Mouse (Mus musculus) lung, postnatal 4 days (tissue): Measurements from ENCODE around the gene Fdx1.

Source experiments
- DNase-seq, 2 experiments: peaks; one replicate each; pipeline ENCODE4 v3.0.0; 2021

The Fdx1 gene

DNA sequence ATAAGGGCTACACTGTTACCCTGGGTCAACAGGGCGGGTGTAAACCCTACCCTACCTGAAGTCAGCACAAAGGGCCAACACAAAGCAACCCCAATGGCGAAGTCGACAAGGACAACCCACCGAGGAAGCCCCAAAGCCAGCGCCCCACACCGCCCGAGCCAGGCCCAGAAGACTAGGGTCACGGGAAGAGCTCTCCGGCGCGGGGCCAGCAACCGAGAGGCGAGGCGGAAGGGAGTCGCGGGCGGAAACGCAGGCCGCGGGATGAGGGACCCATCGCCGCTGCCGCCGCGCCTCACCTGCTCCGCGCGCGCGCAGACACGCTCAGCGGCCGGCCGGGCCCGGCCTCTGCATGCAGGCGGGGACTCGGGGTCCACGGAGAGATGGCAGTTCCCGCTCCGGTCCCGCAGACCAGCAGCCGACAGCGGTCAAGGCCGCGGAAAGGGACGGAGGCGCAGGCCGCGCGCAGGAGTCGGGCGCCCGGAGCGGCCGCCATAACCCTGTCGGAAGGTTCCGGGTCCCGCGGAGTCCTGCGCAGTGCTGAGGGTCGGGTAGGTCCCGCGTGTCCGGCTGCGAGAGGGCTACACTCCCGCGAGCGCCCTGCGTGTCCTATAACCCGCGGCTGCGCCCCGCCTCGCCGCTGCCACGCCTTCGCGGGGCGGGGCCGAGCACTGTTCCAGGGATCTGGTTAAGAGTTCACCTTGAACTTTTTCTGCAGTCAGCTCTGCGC lies at the start of gene Fdx1:
Gene Fdx1 (minus strand): TSS at position 582 of the 727 bp plus-strand sequence.
- peak; percentile 85 to 89 for DNase-seq

DNA sequence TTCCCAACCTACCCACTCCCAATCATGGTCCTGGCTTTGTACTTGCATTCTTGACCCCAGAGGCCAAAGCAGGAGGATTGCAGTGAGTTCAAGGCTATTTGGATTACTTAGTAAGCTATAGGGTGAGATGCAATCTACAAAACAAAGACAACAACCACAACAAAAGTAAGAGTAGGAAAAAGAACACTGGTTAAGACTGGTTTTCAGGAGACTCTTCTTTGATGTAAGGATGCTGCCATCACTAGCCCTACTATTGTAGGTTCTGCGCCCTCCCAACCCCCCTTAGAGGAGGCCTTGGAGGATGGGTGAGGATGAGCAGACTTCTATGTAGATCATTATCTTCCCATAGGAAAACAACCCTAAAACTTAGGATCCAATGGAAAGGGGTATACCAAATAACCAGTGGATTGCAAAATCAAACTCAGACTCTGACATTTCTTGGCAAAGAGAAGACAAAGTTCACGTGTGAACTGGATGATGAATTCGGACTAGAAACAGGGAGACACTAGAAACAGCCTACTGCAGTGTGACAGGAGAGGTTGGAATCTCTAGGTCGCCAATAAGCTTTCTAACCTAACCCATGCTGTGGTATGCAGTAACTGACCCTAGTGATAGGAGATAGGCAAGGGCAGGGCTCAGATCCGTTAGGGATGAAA lies 49.6 kb upstream of the Fdx1 start:
- DNase-seq, result no peak

DNA sequence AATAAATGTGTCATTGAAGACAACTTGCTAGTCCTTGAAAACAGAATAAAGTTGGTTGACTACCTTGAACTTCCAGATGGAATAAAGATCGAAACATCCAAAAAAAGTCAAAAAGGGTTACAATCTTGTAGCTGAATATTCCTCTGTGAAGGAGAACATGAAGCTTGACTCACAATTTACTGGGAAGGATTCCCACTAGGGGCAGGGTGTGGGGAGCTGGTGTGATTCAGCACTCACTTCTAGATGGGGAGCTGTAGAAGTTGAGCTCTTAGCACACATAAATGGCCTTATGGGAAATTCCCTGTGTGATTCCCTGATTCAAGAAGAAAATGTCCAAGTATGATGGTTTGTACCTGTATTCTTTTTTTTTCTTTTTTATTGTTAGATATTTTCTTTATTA lies 49.0 kb upstream of the Fdx1 start:
- no peak for DNase-seq

DNA sequence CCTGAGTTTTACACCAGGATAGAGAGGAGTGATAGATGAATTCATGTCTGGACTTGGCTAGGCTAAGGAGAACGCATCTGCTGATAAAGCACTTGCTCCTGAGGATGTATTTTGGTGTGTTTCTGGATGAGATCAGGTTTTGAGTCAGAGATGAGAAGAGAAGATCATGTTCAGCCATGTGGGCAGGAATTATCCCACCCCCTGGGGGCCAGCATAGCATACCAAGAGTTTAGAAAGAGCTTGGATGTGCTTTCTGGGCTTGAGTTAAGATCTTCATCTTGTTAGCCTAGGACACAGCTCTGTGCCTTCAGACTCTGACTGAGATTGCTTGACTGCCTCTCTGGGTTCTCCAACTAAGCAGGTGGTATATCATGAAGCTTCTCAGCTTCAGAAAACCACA lies 45.2 kb upstream of the Fdx1 start:
- no peak for DNase-seq

DNA sequence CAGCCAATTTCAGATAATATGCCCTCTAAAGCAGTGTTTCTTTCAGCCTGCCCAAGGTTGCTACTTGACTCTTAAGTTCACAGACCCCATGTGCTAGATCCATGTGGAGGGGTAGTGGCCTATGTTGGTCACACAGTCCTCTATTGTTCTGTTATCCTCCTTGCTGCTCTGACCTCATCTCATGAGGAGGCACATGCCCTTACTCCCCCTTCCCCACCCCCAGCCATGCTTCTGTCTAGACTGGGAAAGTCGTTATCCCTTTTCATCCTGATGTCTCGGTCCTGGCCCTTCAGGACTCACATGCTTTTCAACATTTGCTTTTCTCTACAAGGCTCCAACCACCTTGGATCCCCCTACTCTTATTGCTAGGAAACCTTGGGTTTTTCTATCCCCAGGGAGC lies 44.0 kb upstream of the Fdx1 start:
- DNase-seq, result no peak

DNA sequence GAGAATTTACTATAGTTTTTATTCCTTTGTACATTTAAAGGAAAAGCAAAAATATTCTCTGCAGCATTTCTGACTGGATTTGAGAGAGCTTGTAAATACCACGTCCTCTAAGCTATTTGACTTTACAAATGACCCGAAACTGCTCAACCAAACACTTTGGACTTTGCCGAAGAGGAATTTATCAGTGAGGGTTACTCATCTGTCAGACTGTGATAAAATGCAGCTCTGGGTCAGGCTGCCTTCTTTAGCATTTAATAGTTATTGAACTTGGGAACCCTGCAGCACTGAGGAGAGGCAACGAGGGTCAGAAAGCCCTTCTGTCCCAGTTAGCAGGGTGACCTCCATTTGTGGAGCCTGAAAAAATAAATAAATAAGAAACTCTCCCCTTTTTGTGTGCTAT lies 40.1 kb upstream of the Fdx1 start:
- DNase-seq, result no peak

DNA sequence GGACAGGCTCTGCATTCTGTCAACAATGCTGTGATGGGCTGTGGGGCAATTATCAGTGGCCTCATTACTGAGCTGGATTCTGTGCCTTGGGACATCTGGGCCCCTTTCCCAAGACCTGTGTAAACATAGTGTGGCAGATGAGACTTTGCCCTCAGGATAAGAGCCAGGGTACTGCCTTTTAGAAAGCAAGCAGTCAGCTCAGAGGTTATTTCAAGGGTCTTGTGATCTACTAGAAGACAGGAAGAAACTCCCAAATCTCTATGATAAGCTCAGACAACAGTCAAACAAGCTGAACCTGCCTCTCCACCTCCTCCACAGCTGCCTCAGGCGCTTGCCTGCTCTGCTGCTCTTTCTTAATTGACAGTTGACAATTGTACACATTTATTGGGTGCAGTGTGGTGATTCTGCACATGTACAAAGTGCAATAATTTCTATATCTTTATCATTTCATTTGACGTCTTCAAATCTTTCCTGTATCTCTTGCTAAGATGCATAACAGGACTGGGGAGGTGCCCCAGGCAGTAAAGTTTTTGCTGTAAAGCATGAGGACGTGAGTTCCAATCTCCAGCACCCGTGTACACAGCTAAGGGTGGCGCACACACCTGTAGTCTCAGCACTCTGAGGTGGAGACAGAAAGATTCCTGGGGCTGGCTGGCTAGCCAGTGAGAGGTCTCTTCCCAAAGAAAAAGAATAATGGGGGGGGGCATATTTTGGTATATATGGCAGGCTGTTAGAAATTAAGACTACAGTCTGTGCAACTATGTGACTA lies 32.2 kb upstream of the Fdx1 start:
- no peak for DNase-seq

DNA sequence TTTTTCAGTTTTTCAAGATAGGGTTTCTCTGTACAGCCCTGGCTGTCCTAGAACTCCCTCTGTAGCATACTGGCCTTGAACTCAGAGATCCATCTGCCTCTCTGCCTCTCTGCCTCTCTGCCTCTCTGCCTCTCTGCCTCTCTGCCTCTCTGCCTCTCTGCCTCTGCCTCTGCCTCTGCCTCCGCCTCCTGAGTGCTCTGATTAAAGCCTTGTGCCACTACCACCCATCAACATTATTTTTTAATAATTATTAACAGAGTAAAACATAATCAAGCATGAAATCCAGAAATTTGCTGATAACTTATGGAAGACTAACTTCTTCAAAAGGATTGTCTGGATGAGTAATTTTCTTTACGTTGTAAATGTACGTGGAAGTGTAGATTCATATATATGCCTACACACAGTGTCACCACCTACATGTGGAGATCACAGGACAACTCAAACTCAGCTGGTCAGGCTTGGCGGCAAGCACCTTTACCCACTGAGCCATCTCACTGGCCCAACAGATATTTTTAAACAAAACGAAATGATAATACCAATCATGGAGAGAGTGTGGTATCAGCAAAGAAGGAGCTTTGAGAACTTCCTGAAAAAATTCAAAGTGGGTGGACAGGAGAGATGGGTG lies 31.4 kb upstream of the Fdx1 start:
- DNase-seq, result no peak

DNA sequence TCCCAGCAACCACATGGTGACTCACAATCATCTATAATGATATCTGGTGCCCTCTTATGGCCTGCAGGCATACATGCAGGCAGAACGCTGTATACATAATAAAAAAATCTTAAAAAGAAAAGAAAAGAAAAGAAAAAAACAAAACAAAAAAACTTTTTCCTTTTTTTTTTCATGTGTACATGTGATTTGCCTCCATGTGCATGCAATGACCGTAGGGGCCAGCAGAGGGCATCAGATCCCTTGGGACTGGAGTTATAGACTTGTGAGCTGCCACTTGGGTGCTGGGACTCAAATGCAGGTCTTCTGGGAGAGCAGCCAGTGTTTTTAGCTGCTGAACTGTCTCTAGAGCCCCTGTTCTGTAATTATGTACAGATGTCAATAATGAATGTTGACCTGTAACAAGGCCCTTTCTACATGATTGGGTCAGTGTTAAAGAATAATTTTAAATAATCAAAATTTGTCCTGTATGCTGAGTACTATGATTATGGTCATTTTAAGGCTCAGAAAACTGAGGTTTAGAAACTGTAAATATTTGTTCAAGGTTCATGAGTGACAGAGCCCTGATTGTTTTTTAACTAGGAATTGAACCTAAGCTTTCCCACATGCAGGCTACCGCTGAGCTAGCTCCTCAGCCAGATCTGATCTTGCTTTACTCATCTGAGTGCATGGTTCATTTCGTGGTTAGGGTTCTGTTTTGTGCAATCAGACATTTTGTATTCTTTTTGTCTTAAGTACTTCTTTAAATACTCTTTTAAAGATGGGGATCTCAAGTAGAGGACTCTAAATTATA lies 30.3 kb upstream of the Fdx1 start:
- peak in 1 of 2 experiments; percentile 40 for DNase-seq

DNA sequence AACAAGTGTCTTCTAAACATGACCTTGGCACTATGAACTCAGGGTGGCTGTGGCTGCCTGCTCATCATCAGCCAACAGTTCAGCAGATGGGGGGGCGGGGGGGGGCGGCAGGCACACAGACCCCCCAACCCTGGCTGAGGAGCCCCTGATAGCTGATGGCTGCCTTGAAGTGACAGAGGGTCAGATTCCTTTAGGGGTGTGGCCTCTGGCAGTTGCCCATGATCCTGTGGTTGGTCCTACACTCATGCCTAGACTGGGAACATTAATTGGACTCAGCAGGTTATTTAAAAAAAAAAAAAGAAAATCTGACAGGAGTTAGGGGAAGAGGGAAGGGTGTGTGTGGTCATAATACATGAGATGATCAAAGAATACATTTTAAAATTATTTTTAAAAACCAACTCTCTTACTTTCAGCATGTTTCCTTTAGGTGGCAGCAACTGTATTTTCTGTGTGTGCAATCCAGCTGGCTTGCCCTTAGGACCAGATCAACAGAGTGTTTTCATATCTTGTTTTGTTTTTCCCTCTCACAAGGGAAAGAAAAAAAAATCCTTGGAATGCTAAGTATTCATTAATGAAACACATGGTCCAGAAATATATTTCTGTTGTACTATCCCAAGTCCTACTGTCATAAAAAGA lies 28.0 kb upstream of the Fdx1 start:
- no peak for DNase-seq

DNA sequence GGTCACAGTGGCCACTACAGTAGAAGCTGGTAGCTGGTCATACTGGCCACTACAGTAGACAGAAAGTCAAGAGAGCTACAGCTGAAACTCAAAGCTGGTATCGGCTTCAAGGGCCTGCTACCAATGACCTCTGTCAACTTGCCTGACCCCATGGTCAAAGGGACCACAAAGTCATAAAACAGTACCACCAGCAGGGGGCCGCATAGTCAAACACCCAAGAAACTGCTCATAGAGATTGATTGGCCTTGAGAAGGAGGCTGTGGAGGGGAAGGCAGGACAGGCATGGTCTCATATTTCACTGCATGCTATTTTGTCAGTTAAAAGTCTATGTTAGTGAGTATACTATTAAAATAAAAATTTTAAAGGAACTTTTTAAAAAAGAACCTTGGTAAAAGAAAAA lies 27.5 kb upstream of the Fdx1 start:
- peak; percentile 60 to 72 for DNase-seq

DNA sequence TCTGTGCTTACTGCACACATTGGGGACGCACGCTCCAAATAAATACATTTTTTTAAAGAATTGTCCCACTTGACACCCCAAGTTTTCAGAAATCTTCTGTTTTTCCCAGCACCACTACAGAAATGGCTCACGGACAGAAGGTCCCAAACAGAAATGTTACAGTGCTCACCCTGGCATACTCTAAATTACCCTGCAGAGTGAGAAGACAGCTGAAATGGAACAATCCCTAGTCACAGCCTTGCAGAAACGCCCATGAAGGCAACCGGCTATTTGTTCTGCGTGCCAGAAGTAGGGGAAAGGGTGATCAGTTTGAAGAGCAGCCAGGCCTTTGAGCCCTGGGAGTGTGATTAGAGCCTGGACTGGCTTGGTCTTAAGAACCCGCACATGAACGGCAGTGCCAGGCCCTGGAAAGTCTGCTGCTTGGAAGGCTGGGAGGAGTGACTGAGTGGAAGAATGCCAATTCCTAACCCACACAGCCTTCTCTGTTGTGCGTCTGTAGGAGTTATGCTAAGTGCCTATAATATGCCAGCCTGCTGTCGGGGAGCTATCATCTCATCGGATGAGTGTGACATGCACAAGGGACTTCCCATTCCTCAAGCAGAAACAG lies 22.2 kb upstream of the Fdx1 start:
- peak in 1 of 2 experiments; percentile 44 for DNase-seq

DNA sequence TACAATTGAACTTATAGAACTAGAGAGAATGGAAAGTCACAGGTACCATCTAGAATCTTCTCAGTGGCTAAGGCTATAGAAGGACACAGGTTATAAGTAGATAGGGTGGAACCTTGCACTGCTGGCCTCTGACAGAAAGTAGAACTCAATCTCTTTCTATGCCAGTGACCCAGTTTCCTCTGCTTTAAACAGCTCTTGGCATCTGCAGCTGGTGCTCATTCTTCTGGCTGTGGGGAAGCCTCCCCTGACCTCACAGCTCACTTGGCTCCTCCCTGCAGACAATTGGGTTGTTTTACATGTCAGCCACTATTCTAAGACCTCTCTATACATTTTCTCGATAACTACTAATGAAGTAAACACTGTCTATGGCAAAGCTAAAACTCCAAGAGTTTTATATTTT lies 17.8 kb upstream of the Fdx1 start:
- no peak for DNase-seq

DNA sequence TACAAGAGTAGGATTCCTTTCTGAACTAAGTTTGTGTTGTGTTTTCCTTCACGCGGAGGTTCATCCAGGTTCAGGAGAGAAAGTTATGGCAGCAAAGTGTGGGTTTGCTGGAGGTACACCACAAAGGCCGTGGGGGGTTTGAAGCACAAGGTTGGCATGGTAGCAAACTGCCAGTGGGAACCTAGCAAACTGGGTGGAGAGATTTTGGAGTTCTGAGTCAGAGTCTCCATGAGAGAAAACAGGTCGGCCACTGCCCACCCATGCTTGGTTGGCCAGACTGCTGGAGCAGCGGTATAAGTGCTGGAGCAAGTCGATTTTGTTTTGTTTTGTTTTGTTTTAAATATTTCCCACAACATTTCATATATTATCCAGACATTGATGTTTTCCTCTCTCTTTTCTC lies 15.9 kb upstream of the Fdx1 start:
- DNase-seq, result no peak

DNA sequence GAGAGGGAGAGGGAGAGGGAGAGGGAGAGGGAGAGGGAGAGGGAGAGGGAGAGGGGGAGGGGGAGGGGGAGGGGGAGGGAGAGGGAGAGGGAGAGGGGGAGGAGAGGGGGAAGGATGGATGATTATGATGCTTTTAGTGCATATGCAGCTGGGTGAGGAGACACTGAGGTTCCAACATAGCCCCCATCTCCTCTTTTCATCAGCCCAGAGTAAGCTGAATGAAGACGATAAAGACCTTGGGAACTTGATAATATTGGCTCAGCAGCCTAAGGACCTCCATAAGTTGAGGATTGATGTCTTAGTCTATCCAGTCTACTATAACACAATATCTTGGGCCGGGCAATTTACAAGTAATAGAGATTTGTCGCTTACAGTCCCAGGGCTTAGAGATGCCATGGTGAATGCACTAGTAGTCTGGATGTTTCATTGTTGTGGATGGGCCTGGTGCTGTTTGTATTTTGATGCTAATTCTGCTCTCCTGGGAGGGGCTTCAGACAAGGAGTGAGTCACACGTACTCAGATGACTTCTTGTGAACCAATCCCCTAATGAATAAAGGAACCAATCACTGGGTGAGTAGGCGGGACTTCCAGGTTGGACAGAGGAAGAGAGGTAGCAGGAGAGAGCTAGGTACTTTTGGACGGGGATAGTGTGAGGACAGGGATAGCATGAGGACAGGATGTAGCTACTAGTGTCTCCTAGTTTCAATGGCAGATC lies 15.3 kb upstream of the Fdx1 start:
- no peak for DNase-seq

DNA sequence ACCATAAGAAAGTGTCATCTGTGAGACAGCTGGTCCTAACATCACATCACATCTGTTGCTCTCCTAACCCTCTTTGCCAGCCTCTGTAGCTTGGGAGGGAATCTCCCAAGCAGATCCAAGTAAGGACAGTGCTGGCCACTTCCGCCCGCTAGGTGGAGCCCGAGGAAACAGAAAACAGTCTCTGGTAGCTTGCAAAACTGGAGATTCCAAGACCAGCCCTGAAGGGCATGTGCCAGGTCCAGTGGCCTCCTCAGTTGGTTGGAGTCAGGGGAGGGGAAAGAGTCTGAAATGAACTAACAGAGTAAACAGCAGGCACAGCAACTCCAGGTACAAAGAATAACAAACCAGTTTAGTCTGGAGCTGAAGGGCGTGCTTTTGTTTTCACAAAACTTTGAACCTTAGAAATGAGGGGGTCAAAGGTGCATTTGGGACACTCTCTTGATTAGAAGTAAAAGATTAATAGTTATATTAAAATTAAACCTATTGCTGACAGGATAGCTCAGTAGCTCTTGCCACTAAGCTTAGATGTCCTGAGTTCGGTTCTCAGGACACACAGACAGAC lies 14.2 kb upstream of the Fdx1 start:
- DNase-seq, result peak; percentile 83 to 86

DNA sequence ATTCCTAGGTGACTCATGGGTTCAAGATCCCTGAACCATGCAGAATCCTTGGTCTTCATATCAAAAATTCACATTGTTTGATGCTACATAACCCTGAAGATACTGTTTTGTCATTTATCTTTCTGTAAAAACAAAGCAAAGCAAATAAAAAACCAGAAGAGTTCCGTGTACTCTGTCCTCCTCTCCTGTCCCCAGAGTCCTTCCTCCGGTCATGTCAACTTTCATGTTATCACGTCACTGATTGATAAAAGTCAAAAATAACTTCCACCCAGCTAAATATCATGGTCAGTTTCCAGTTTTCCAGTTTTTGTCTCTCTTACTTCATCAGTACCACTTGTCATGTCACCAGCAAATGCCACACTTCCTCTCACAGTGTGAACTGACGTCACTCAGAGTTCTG lies 11.5 kb upstream of the Fdx1 start:
- no peak for DNase-seq

DNA sequence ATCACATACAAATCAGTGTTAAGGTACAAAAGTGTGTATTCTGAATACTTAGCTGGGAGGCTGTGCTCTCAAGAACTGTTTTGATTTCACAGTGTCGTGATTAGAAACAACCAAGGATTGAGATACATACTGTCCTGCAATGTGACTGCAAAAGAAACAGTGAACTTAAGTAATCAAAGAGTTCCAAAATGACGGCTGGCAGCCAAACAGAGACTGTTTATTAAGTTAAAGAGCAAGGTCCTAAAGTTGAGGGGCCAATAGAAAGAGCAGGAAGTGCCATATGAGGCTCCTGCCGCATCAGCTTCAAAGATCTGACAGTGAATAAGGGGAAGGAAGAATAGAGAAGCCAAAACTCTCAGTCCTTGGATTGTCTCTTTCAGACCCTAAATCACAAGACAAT lies 10.5 kb upstream of the Fdx1 start:
- DNase-seq, result no peak

DNA sequence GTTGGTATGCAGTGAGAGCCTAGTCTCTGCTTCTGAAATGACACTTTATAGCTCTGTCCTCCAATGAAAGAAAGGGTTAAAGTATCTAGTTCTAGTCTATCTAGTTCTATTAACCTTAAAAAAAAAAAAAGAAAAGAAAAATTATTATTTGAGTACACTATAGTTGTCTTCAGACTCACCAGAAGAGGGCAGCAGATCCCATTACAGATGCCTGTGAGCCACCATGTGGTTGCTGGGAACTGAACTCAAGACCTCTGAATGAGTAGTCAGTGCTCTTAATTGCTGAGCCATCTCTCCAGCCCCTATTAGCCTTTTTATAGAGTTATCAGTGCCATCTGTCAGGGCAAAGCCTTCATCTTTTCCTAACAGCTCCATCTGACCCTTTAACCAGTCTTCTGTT lies 3.0 kb upstream of the Fdx1 start:
- DNase-seq, result no peak

DNA sequence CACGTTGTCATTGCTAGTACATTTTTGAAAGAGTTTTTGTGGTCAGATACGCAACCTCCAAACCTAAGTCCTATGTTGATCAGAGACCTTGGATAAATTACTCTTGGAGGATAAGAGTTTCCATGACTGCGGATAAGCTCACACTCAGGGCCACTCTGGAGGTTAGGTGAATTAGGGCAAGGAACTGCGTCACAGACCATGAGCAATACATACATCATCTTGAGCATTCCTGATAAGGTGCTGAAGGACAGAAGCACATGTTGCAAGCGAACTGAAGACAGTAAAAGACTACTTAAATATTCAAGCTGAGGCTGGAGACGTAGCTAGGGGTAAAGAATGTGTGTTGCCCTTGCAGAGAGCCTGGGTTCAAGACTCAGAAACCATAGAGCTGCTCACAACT lies 754 bp upstream of the Fdx1 start:
- no peak for DNase-seq
